Mouse (Mus musculus) bone marrow macrophage, adult 2 months (primary cell): ENCODE measurements around the gene Srek1ip1.

Experiments
- CTCF ChIP-seq: IDR thresholded peaks from 2 replicates; pipeline ENCODE4 v1.5.1; 2012; ENCODE audit warnings: low read depth, mild to moderate bottlenecking, low read length, moderate library complexity
- POLR2A ChIP-seq: IDR thresholded peaks from 2 replicates; pipeline ENCODE4 v1.6.1; 2012; ENCODE audit warnings: mild to moderate bottlenecking, low read depth, low read length, borderline replicate concordance

DNA sequence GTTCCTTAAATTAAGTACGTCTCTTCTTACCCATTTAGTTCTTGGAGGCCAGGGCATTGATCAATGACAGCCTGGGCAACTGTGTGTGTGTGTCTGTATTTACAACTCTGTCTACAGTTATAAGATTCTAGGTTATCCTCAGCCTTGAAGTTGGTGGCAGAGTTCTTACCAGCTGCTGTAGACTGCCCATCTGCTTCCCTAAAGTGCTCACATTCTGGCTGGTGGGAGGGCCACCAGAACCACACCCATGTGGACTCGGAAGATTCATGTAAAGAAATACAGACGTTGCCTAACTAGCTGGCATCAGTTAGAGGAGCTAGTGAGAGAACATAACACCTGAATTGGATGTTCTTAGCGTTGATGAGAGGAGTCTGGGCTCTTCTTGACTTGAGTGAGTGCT, 49.7 kb downstream of the Srek1ip1 start:
- TF ChIP-seq CTCF (no peak), POLR2A (no peak)
